Mouse (Mus musculus) heart, embryonic 12.5 days (tissue): Measurements from ENCODE around the gene Gtf2h4. TPM values are rescaled to one million over a fixed set of nuclear protein-coding genes. Genes with fewer than 3 reads are reported as not detected.
A peak's percentile ranks its signal among the peaks of the same experiment; 100 is the strongest.

Experiments
- ATAC-seq: fragments of 200-750 bp; cut with Nextera tagmentation; 2 replicates; pipeline ENCODE4 v1.8.0; 2017; ENCODE audit warnings: moderate TSS enrichment, moderate library complexity; ENCODE audit not compliant: insufficient number of reproducible peaks, low FRiP score
- H3K27ac ChIP-seq: fragments of 300-500 bp; sonication (generic); 2 replicates; pipeline ENCODE4 v1.5.1; 2016; ENCODE audit warnings: mild to moderate bottlenecking, moderate library complexity; ENCODE audit not compliant: poor library complexity, severe bottlenecking
- H3K27me3 ChIP-seq: fragments of 300-500 bp; sonication (generic); replicated peaks from 2 replicates; pipeline ENCODE4 v1.6.1; 2016; ENCODE audit warnings: mild to moderate bottlenecking, moderate library complexity
- H3K36me3 ChIP-seq: fragments of 300-500 bp; sonication (generic); 2 replicates; pipeline ENCODE4 v1.6.1; 2016; ENCODE audit warnings: mild to moderate bottlenecking, moderate library complexity
- H3K4me1 ChIP-seq: fragments of 300-500 bp; sonication (generic); replicated peaks from 2 replicates; pipeline ENCODE4 v1.6.1; 2016; ENCODE audit warnings: mild to moderate bottlenecking
- H3K4me2 ChIP-seq: fragments of 300-500 bp; sonication (generic); 2 replicates; pipeline ENCODE4 v1.6.1; 2016; ENCODE audit warnings: mild to moderate bottlenecking, moderate library complexity
- H3K4me3 ChIP-seq: fragments of 300-500 bp; sonication (generic); 2 replicates; pipeline ENCODE4 v1.5.1; 2016; ENCODE audit warnings: mild to moderate bottlenecking
- H3K9ac ChIP-seq: fragments of 300-500 bp; sonication (generic); 2 replicates; pipeline ENCODE4 v1.6.1; 2016; ENCODE audit warnings: mild to moderate bottlenecking, moderate library complexity
- H3K9me3 ChIP-seq: fragments of 300-500 bp; sonication (generic); replicated peaks from 2 replicates; pipeline ENCODE4 v1.6.1; 2016; ENCODE audit warnings: mild to moderate bottlenecking, moderate library complexity
- whole genome bisulfite sequencing: fragments of 180-500 bp; shearing (Covaris S2); methylation state at CpG from one replicate; pipeline ENCODE4 v1.1.7; 2016; 5-methylcytosine and 5-hydroxymethylcytosine counted together
- polyA plus RNA-seq: library from polyadenylated mRNA; unstranded; fragments of >200 nt; fragmentation: Nextera tagmentation; extraction: Ambion mirVana; gene quantifications from 2 replicates; pipeline ENCODE4 v1.2.1, GENCODE M21; 2016

The Gtf2h4 gene
- polyA plus RNA-seq, 1 experiment from 2014 or later: 24.5 TPM

DNA sequence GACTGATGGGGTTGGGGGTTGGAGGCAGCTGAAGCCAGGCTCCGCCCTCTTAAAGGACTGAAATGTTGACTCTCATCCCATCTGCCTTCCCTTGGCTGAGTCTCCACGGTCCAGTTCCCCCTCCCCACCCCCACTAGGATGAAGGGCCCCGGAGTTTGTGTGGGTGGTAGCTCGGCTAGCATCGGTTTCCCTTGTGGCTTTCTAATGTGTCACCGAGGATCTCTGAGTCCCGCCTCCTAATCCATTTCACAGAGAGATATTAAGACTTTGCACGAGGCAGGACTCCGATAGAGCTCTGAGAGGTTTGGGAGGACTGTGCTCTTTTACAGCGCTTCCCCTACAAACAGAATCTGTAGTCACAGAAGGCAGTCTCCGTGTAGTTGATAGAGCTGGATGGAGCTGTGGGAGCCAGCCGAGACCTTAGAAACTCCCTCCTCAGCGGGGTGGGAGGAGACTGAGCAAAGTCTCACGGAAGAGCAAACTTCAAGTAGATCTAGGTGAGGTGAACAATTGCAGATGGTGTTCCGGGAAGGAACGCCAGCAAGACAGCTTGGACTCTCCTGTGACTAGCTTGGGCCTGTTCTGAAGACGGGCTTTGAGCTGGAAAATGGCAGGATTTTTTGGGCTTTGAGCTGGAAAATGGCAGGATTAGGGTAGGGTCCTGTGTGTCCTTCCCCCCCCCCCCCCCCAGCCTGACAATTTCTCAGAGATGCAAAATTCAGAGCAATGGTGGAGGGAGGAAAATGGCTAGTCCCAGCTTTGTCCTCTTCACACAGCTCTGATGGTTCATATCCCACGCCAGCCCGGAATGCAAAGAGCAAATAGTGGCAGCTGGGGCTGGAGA, 31.3 kb upstream of the Gtf2h4 start, which contains the start of gene Ddr1:
TSS of gene Ddr1 (minus strand) at position 1 of the 844 bp plus-strand sequence.
- Histone ChIP-seq H3K9me3 (no peaks in the 10 kb centered on the region), H3K9ac (peak within 1 kb of the TSS; percentile 71), H3K4me3 (peak within 1 kb of the TSS; percentile 62), H3K4me1 (peaks cover 55% of the 10 kb centered on the region), H3K4me2 (peak within 1 kb of the TSS; percentile 84), H3K27me3 (no peaks in the 10 kb centered on the region), H3K36me3 (no peaks in the 10 kb centered on the region), H3K27ac (peak within 1 kb of the TSS; percentile 97)
- WGBS: 10% methylated on average over 19 of the region's 19 CpGs
- ATAC-seq: no peak

DNA sequence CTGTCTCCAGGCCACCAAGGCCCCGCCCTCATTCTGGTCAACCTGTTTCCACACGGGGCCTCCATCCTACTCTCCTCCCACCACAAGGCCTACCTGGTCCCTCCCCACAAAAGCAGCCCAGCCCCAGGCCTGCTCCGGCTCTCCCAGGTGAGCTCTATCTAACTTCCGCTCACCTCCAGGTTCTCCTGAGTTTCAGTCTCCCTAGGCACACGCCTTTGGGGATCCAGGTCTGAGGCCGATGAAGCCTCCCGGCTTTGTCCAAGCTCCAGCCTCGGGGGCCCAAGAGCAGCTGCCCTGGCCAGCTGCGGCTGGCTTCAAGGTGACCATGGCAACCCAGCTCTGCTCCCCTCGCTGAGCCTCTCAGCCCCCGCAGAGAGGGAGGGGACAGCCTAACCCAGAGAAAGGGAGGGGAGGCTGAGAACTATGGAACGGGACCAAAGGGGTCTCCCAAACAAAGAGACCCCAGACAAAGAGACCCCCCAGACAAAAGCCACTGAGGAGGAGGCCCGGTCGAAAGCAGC, 30.3 kb upstream of the Gtf2h4 start:
- WGBS: 3% methylated on average over 14 of the region's 14 CpGs
- Histone ChIP-seq H3K36me3 (no peaks in the 10 kb centered on the region), H3K4me1 (peaks cover 58% of the 10 kb centered on the region), H3K4me2 (peak overlapping the region; percentile 84), H3K4me3 (peak overlapping the region; percentile 62), H3K9me3 (no peaks in the 10 kb centered on the region), H3K27ac (peak overlapping the region; percentile 97), H3K9ac (peak overlapping the region; percentile 71), H3K27me3 (no peaks in the 10 kb centered on the region)
- ATAC-seq: no peak

- H3K36me3 ChIP-seq: no peaks in the 10 kb centered on the region
- peak overlapping the region; percentile 97 for H3K27ac ChIP-seq
- 2% methylated on average over 2 of the region's 2 CpGs for WGBS
- peaks cover 57% of the 10 kb centered on the region for H3K4me1 ChIP-seq
- H3K4me2 ChIP-seq: peak overlapping the region; percentile 84
- no peaks in the 10 kb centered on the region for H3K27me3 ChIP-seq
- H3K4me3 ChIP-seq: peak overlapping the region; percentile 62
- no peak for ATAC-seq
- H3K9ac ChIP-seq: peak overlapping the region; percentile 16; the same call in 1 of the 2 replicates
- H3K9me3 ChIP-seq: no peaks in the 10 kb centered on the region
Measured at GRCm38 (mm10) chr17:35703065-35703464, 29.5 kb upstream of the Gtf2h4 start.

DNA sequence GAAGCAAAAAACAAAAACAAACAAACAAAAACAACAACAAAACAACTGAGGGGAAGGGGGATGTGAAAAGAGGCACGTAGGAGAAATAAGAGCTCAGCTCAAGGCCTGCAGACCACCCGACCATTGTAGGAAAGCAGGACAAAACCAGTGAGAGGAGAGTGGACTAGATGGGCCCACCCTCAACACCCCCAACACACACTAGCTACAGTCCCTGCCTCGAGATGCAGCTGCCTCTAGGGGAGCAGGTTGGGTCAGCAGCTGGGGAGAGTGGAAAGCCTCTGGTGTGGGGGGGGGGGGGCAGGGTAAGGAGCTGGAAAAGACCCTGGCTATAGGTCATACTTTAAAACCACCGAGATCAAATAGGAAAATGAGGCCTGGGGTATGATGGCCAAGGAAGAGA, 29.1 kb upstream of the Gtf2h4 start:
- no peaks in the 10 kb centered on the region for H3K27me3 ChIP-seq
- peak overlapping the region; percentile 84 for H3K4me2 ChIP-seq
- peak overlapping the region; percentile 62 for H3K4me3 ChIP-seq
- peak overlapping the region; percentile 95 for H3K9ac ChIP-seq
- no peaks in the 10 kb centered on the region for H3K9me3 ChIP-seq
- WGBS: 6% methylated on average over 4 of the region's 4 CpGs
- H3K4me1 ChIP-seq: peaks cover 59% of the 10 kb centered on the region
- H3K27ac ChIP-seq: peak overlapping the region; percentile 97
- no peaks in the 10 kb centered on the region for H3K36me3 ChIP-seq
- no peak for ATAC-seq

- peaks cover 65% of the 10 kb centered on the region for H3K4me1 ChIP-seq
- 0 out of 2 replicates have a peak, but pooled peaks have one; percentile 23 for ATAC-seq
- no peaks in the 10 kb centered on the region for H3K27me3 ChIP-seq
- H3K36me3 ChIP-seq: no peaks in the 10 kb centered on the region
- peak overlapping the region; percentile 97 for H3K27ac ChIP-seq
- no peaks in the 10 kb centered on the region for H3K9me3 ChIP-seq
- peak overlapping the region; percentile 95 for H3K9ac ChIP-seq
- H3K4me3 ChIP-seq: peak overlapping the region; percentile 62
- peak overlapping the region; percentile 84 for H3K4me2 ChIP-seq
- 2% methylated on average over 16 of the region's 16 CpGs for WGBS
Measured at GRCm38 (mm10) chr17:35701978-35702461, 28.5 kb upstream of the Gtf2h4 start.

GRCm38 (mm10) chr17:35701203-35701977, 27.9 kb upstream of the Gtf2h4 start:
- H3K9me3 ChIP-seq: no peaks in the 10 kb centered on the region
- peaks cover 66% of the 10 kb centered on the region for H3K4me1 ChIP-seq
- H3K4me3 ChIP-seq: peak overlapping the region; percentile 62
- WGBS: 1% methylated on average over 16 of the region's 16 CpGs
- H3K36me3 ChIP-seq: no peaks in the 10 kb centered on the region
- peak overlapping the region; percentile 84 for H3K4me2 ChIP-seq
- no peaks in the 10 kb centered on the region for H3K27me3 ChIP-seq
- H3K27ac ChIP-seq: peak overlapping the region; percentile 97
- H3K9ac ChIP-seq: peak overlapping the region; percentile 95
- ATAC-seq: no peak

DNA sequence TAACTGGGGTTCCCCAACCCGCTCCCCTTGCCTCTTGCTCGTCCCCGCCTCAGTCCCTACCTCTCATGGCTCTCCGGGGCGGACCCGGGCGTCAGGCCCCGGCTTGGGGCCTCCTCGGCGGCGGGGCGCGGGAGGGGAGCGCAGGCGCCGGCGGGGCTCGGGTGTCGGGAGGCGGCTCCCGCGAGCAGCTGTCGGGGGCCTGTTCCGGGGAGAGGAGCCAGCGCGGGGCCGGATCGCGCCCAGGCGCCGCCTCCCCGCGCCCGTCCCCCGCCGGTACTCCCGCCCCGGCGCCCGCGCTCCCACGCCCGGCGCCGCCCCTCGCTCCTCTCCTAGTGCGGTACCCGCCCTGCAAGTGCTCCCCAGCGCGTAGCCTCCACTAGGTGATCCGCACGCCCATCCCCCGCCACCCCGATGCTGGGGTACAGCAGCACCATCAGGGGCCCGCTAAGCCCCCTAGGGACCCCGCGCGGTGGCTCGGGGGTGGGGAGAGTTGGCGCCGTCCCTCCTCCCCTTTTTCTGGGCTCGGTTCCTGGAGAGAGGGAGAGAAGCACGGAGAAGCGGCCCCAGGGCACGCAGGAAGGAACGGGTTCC, 26.9 kb upstream of the Gtf2h4 start:
- peak; percentile 49 for ATAC-seq
- Histone ChIP-seq H3K9ac (peak overlapping the region; percentile 95), H3K4me3 (peak overlapping the region; percentile 62), H3K4me2 (peak overlapping the region; percentile 84), H3K27ac (peak overlapping the region; percentile 97), H3K4me1 (peaks cover 57% of the 10 kb centered on the region), H3K36me3 (peaks cover 6% of the 10 kb centered on the region), H3K9me3 (peaks cover 4% of the 10 kb centered on the region; the same call in 1 of the 2 replicates), H3K27me3 (no peaks in the 10 kb centered on the region)
- under 1% methylated on average over 62 of the region's 66 CpGs for WGBS

DNA sequence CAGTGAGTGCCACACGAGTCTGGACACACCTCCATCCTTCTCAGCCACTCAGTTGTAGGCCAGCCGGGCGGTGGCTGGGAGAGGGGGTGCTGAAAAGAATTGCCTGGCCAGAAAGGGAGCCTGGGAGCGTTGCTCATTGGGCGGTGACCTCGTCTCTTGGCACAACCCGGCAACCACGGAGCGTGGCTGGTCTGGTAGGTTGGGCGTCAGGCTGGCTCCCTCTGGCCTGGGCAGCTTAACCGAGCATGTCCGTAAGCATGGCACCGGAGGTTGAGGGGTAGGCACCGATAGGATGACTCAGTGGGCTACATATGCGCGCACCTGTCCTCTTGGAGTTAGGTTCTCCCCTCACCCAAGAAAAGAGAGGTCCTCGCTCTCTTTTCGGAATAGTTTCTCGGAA, 26.4 kb upstream of the Gtf2h4 start:
- peak; percentile 31; the same call in 1 of the 2 replicates for ATAC-seq

DNA sequence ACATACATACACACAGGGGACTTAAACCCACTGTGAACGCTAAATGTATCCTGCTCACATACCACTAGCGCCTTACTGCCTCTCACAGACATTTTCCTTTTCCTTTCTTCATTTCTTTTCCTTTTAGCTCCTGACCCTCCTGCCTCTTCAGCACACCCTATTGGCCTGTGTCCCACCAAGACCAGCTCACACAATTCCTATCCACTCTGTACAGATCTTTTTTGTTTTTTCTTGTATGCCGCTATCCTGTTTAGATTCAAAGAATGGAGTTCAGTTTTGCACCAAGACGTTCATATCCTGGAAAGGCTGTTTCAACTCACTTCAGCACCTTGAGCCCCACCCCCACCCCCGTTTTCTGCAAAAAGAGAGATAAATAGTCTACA, 25.0 kb upstream of the Gtf2h4 start:
- peak overlapping the region; percentile 46 for H3K4me3 ChIP-seq
- ATAC-seq: no peak
- no peaks in the 10 kb centered on the region for H3K27me3 ChIP-seq
- H3K36me3 ChIP-seq: peaks cover 18% of the 10 kb centered on the region
- peak overlapping the region; percentile 95 for H3K27ac ChIP-seq
- H3K9ac ChIP-seq: peak overlapping the region; percentile 73
- H3K9me3 ChIP-seq: peaks cover 6% of the 10 kb centered on the region; the same call in 1 of the 2 replicates
- WGBS: 25% methylated on average over 5 of the region's 5 CpGs
- H3K4me2 ChIP-seq: peak overlapping the region; percentile 84
- peaks cover 39% of the 10 kb centered on the region for H3K4me1 ChIP-seq

More for the DNA sequence above, 26.4 kb upstream of the Gtf2h4 start:
- Histone ChIP-seq H3K4me2 (peak overlapping the region; percentile 84), H3K4me1 (peaks cover 51% of the 10 kb centered on the region), H3K9me3 (peaks cover 6% of the 10 kb centered on the region; the same call in 1 of the 2 replicates), H3K4me3 (peak overlapping the region; percentile 62), H3K9ac (peak overlapping the region; percentile 95), H3K36me3 (peaks cover 12% of the 10 kb centered on the region), H3K27me3 (no peaks in the 10 kb centered on the region), H3K27ac (peak overlapping the region; percentile 97)
- WGBS: 1% methylated on average over 19 of the region's 19 CpGs

DNA sequence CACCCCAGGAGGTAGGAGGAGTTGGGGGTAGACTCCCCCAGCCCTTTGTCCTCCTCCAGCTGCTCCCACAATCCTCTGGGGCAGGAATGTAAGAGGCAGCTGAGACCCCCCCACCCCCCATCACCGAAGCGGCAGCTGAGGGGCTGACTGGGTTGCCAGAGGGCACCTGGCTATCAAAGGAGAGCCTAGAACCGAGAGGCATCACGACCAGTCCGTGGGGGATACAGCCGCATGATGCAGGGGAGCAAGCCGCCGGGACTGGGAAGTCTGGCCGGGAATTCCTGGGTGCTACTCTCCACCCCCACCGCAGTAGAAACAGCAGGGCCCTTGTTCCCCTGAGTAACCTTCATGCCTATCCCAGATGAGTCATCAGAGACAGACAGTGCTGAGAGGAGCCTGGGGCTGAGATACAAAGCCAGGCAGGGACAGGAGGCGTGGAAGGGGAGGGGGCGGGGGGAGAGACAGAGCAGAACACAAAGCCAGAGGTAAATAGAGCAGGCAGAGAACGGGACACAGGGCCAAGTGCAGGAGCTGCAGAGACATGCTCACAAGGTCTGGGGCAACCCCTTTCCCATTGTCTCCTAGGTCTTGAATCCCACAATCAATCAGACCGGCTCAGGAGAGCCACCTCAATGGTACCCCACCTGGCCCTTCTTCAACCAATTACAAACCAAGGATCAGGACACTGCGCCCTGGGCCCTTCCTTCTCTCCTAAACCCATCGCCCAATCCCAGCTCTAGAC, 24.4 kb upstream of the Gtf2h4 start:
- Histone ChIP-seq H3K27ac (peak overlapping the region; percentile 95), H3K9ac (peak overlapping the region; percentile 73), H3K4me2 (peak overlapping the region; percentile 84), H3K27me3 (no peaks in the 10 kb centered on the region), H3K4me3 (peak overlapping the region; percentile 46), H3K36me3 (peaks cover 23% of the 10 kb centered on the region), H3K4me1 (peaks cover 36% of the 10 kb centered on the region), H3K9me3 (peaks cover 6% of the 10 kb centered on the region; the same call in 1 of the 2 replicates)
- WGBS: 3% methylated on average over 16 of the region's 16 CpGs
- ATAC-seq: peak; percentile 61
